Mouse (Mus musculus): Measurements from ENCODE around the gene Pip4k2c. TPM values are rescaled to one million over a fixed set of nuclear protein-coding genes. Genes with fewer than 3 reads are reported as not detected.

Pip4k2c gene
- polyA plus RNA-seq, 2 experiments, result 22.0 to 33.1 TPM

GRCm38 (mm10) chr10:127160081-127160480 is 51.3 kb downstream of the Pip4k2c start:
- Histone ChIP-seq H3K27me3 (ENCODE audit: control insufficient read depth, insufficient read depth, low read length) (0 out of 2 replicates have a peak, but pooled peaks cover 3% of the 10 kb centered on the region), H3K9ac (ENCODE audit: low read depth, low read length, severe bottlenecking) (no peak overlapping the region), H3K4me2 (replicated peaks; ENCODE audit: low read depth, low read length, severe bottlenecking) (no peak overlapping the region), H3K36me3 (ENCODE audit: control insufficient read depth, insufficient read depth, low read length) (no peaks in the 10 kb centered on the region), H3K27ac (replicated peaks; ENCODE audit: low read depth, low read length) (no peak overlapping the region), H3K9me3 (ENCODE audit: control insufficient read depth, low read length) (no peaks in the 10 kb centered on the region), H3K4me3 (replicated peaks; ENCODE audit: low read length) (no peak overlapping the region), H3K4me1 (ENCODE audit: control insufficient read depth, insufficient read depth, low read length) (no peaks in the 10 kb centered on the region)
- no peak for ATAC-seq (ENCODE audit: low FRiP score, low read depth)
- no peak for DNase-seq (ENCODE audit: low spot score)
- WGBS, result 80% methylated on average over 9 of the region's 9 CpGs
- TF ChIP-seq POLR2A (IDR thresholded peaks at IDR 0.05; ENCODE audit: borderline replicate concordance, extremely low read depth, insufficient read depth, insufficient read length), result no peak

GRCm38 (mm10) chr10:127158471-127158870 is 52.9 kb downstream of the Pip4k2c start:
- H3K27me3 ChIP-seq (ENCODE audit: control insufficient read depth, insufficient read depth, low read length), result 0 out of 2 replicates have a peak, but pooled peaks cover 1% of the 10 kb centered on the region
- DNase-seq (ENCODE audit: low spot score) (no peak), ATAC-seq (ENCODE audit: low FRiP score, low read depth) (no peak)
- TF ChIP-seq POLR2A (IDR thresholded peaks at IDR 0.05; ENCODE audit: borderline replicate concordance, extremely low read depth, insufficient read depth, insufficient read length), result no peak
- no peaks in the 10 kb centered on the region for H3K36me3 ChIP-seq (ENCODE audit: control insufficient read depth, insufficient read depth, low read length)
- no peak overlapping the region for H3K4me3 ChIP-seq (replicated peaks; ENCODE audit: low read length)
- H3K9me3 ChIP-seq (ENCODE audit: control insufficient read depth, low read length), result no peaks in the 10 kb centered on the region
- H3K4me1 ChIP-seq (ENCODE audit: control insufficient read depth, insufficient read depth, low read length), result no peaks in the 10 kb centered on the region
- 67% methylated on average over 3 of the region's 3 CpGs for WGBS
- H3K27ac ChIP-seq (replicated peaks; ENCODE audit: low read depth, low read length), result no peak overlapping the region
- H3K4me2 ChIP-seq (replicated peaks; ENCODE audit: low read depth, low read length, severe bottlenecking), result no peak overlapping the region
- no peak overlapping the region for H3K9ac ChIP-seq (ENCODE audit: low read depth, low read length, severe bottlenecking)

GRCm38 (mm10) chr10:127156511-127156910 is 54.9 kb downstream of the Pip4k2c start:
- 87% methylated on average over 1 of the region's 1 CpGs for WGBS
- H3K27me3 ChIP-seq (ENCODE audit: control insufficient read depth, insufficient read depth, low read length), result no peaks in the 10 kb centered on the region
- TF ChIP-seq POLR2A (IDR thresholded peaks at IDR 0.05; ENCODE audit: borderline replicate concordance, extremely low read depth, insufficient read depth, insufficient read length), result no peak
- H3K4me1 ChIP-seq (ENCODE audit: control insufficient read depth, insufficient read depth, low read length), result no peaks in the 10 kb centered on the region
- no peaks in the 10 kb centered on the region for H3K36me3 ChIP-seq (ENCODE audit: control insufficient read depth, insufficient read depth, low read length)
- no peak for DNase-seq (ENCODE audit: low spot score)
- no peak overlapping the region for H3K4me2 ChIP-seq (replicated peaks; ENCODE audit: low read depth, low read length, severe bottlenecking)
- no peak for ATAC-seq (ENCODE audit: low FRiP score, low read depth)
- H3K27ac ChIP-seq (replicated peaks; ENCODE audit: low read depth, low read length), result no peak overlapping the region
- no peak overlapping the region for H3K4me3 ChIP-seq (replicated peaks; ENCODE audit: low read length)
- no peak overlapping the region for H3K9ac ChIP-seq (ENCODE audit: low read depth, low read length, severe bottlenecking)
- H3K9me3 ChIP-seq (ENCODE audit: control insufficient read depth, low read length), result no peaks in the 10 kb centered on the region

- Histone ChIP-seq H3K27ac (replicated peaks; ENCODE audit: low read depth, low read length) (no peak overlapping the region), H3K4me3 (replicated peaks; ENCODE audit: low read length) (no peak overlapping the region), H3K27me3 (ENCODE audit: control insufficient read depth, insufficient read depth, low read length) (no peaks in the 10 kb centered on the region), H3K9ac (ENCODE audit: low read depth, low read length, severe bottlenecking) (no peak overlapping the region), H3K9me3 (ENCODE audit: control insufficient read depth, low read length) (no peaks in the 10 kb centered on the region), H3K36me3 (ENCODE audit: control insufficient read depth, insufficient read depth, low read length) (no peaks in the 10 kb centered on the region), H3K4me2 (replicated peaks; ENCODE audit: low read depth, low read length, severe bottlenecking) (no peak overlapping the region), H3K4me1 (ENCODE audit: control insufficient read depth, insufficient read depth, low read length) (no peaks in the 10 kb centered on the region)
- 87% methylated on average over 1 of the region's 1 CpGs for WGBS
- TF ChIP-seq POLR2A (IDR thresholded peaks at IDR 0.05; ENCODE audit: borderline replicate concordance, extremely low read depth, insufficient read depth, insufficient read length), result no peak
- ATAC-seq (ENCODE audit: low FRiP score, low read depth), result no peak
- DNase-seq (ENCODE audit: low spot score), result no peak
Observed at GRCm38 (mm10) chr10:127156089-127156488, 55.3 kb downstream of the Pip4k2c start.

- H3K36me3 ChIP-seq (ENCODE audit: control insufficient read depth, insufficient read depth, low read length), result no peaks in the 10 kb centered on the region
- 88% methylated on average over 5 of the region's 5 CpGs for WGBS
- no peak overlapping the region for H3K9ac ChIP-seq (ENCODE audit: low read depth, low read length, severe bottlenecking)
- H3K9me3 ChIP-seq (ENCODE audit: control insufficient read depth, low read length), result no peaks in the 10 kb centered on the region
- H3K4me2 ChIP-seq (replicated peaks; ENCODE audit: low read depth, low read length, severe bottlenecking), result no peak overlapping the region
- DNase-seq (ENCODE audit: low spot score) (no peak), ATAC-seq (ENCODE audit: low FRiP score, low read depth) (no peak)
- no peak overlapping the region for H3K27ac ChIP-seq (replicated peaks; ENCODE audit: low read depth, low read length)
- no peak for TF ChIP-seq POLR2A (IDR thresholded peaks at IDR 0.05; ENCODE audit: borderline replicate concordance, extremely low read depth, insufficient read depth, insufficient read length)
- no peaks in the 10 kb centered on the region for H3K4me1 ChIP-seq (ENCODE audit: control insufficient read depth, insufficient read depth, low read length)
- no peak overlapping the region for H3K4me3 ChIP-seq (replicated peaks; ENCODE audit: low read length)
- no peaks in the 10 kb centered on the region for H3K27me3 ChIP-seq (ENCODE audit: control insufficient read depth, insufficient read depth, low read length)
Observed at GRCm38 (mm10) chr10:127154652-127155051, 56.7 kb downstream of the Pip4k2c start.

- DNase-seq (ENCODE audit: low spot score) (no peak), ATAC-seq (ENCODE audit: low FRiP score, low read depth) (no peak)
- Histone ChIP-seq H3K4me2 (replicated peaks; ENCODE audit: low read depth, low read length, severe bottlenecking) (no peak overlapping the region), H3K4me3 (replicated peaks; ENCODE audit: low read length) (no peak overlapping the region), H3K9me3 (ENCODE audit: control insufficient read depth, low read length) (no peaks in the 10 kb centered on the region), H3K27me3 (ENCODE audit: control insufficient read depth, insufficient read depth, low read length) (no peaks in the 10 kb centered on the region), H3K4me1 (ENCODE audit: control insufficient read depth, insufficient read depth, low read length) (no peaks in the 10 kb centered on the region), H3K36me3 (ENCODE audit: control insufficient read depth, insufficient read depth, low read length) (no peaks in the 10 kb centered on the region), H3K27ac (replicated peaks; ENCODE audit: low read depth, low read length) (no peak overlapping the region), H3K9ac (ENCODE audit: low read depth, low read length, severe bottlenecking) (no peak overlapping the region)
- WGBS, result 83% methylated on average over 2 of the region's 2 CpGs
- no peak for TF ChIP-seq POLR2A (IDR thresholded peaks at IDR 0.05; ENCODE audit: borderline replicate concordance, extremely low read depth, insufficient read depth, insufficient read length)
Observed at GRCm38 (mm10) chr10:127154241-127154640, 57.1 kb downstream of the Pip4k2c start.

Measured in limb, embryonic 14.5 days (tissue).